Mouse (Mus musculus): Measurements from ENCODE around the gene Necab3.

The Necab3 gene

GRCm38 (mm10) chr2:154558264-154559039 is at the start of gene Necab3:
TSS of gene Necab3 (minus strand) at chr2:154558890.
- DNase-seq (ENCODE audit: low spot score in 2 of 2), result no peak

GRCm38 (mm10) chr2:154606965-154607364 is 48.3 kb upstream of the Necab3 start:
- DNase-seq (ENCODE audit: low spot score in 2 of 2), result no peak

- no peak for DNase-seq (ENCODE audit: low spot score in 2 of 2)
These were observed 45.5 kb upstream of the Necab3 start for GRCm38 (mm10) chr2:154604156-154604555.

GRCm38 (mm10) chr2:154603638-154604153 is 45.0 kb upstream of the Necab3 start, which contains the start of gene Pxmp4:
TSS of gene Pxmp4 (minus strand) at chr2:154603708.
- DNase-seq (ENCODE audit: low spot score in 2 of 2), result peak; percentile 97

GRCm38 (mm10) chr2:154603007-154603637 is 44.4 kb upstream of the Necab3 start:
- no peak for DNase-seq (ENCODE audit: low spot score in 2 of 2)

- DNase-seq (ENCODE audit: low spot score in 2 of 2), result no peak
These were observed 42.6 kb upstream of the Necab3 start for GRCm38 (mm10) chr2:154601324-154601723.

- DNase-seq (ENCODE audit: low spot score in 2 of 2), result no peak
These were observed 41.9 kb upstream of the Necab3 start for GRCm38 (mm10) chr2:154600586-154600985.

- no peak for DNase-seq (ENCODE audit: low spot score in 2 of 2)
These were observed 38.7 kb upstream of the Necab3 start for GRCm38 (mm10) chr2:154597399-154597798.

GRCm38 (mm10) chr2:154595775-154596174 is 37.1 kb upstream of the Necab3 start:
- DNase-seq (ENCODE audit: low spot score in 2 of 2), result no peak

- DNase-seq (ENCODE audit: low spot score in 2 of 2), result no peak
These were observed 34.3 kb upstream of the Necab3 start for GRCm38 (mm10) chr2:154593025-154593424.

GRCm38 (mm10) chr2:154591239-154591638 is 32.5 kb upstream of the Necab3 start:
- no peak for DNase-seq (ENCODE audit: low spot score in 2 of 2)

- DNase-seq (ENCODE audit: low spot score in 2 of 2), result no peak
These were observed 30.4 kb upstream of the Necab3 start for GRCm38 (mm10) chr2:154589051-154589450.

- no peak for DNase-seq (ENCODE audit: low spot score in 2 of 2)
These were observed 27.7 kb upstream of the Necab3 start for GRCm38 (mm10) chr2:154586405-154586804.

GRCm38 (mm10) chr2:154584931-154585601 is 26.4 kb upstream of the Necab3 start:
- DNase-seq (ENCODE audit: low spot score in 2 of 2), result no peak

GRCm38 (mm10) chr2:154583906-154584872 is 25.5 kb upstream of the Necab3 start:
- DNase-seq (ENCODE audit: low spot score in 2 of 2), result no peak

GRCm38 (mm10) chr2:154581421-154581820 is 22.7 kb upstream of the Necab3 start:
- DNase-seq (ENCODE audit: low spot score in 2 of 2), result no peak

- no peak for DNase-seq (ENCODE audit: low spot score in 2 of 2)
These were observed 21.9 kb upstream of the Necab3 start for GRCm38 (mm10) chr2:154580586-154580985.

GRCm38 (mm10) chr2:154577744-154578067 is 19.0 kb upstream of the Necab3 start:
- no peak for DNase-seq (ENCODE audit: low spot score in 2 of 2)

- no peak for DNase-seq (ENCODE audit: low spot score in 2 of 2)
These were observed 18.4 kb upstream of the Necab3 start for GRCm38 (mm10) chr2:154576876-154577743.

- no peak for DNase-seq (ENCODE audit: low spot score in 2 of 2)
These were observed 15.6 kb upstream of the Necab3 start for GRCm38 (mm10) chr2:154574271-154574670.
